Mouse (Mus musculus) lung, postnatal 14 days (tissue): ENCODE data around the gene Bcl7c.
"Not testable (repeated sequence)": the region's sequence is repeated elsewhere in the genome, so short reads cannot be mapped to it uniquely, and the experiment has no call there.

Experiments
- DNase-seq: peaks from one replicate; pipeline ENCODE4 v3.0.0; 2021

The Bcl7c gene

GRCm38 (mm10) chr7:127681888-127682553 lies 26.7 kb downstream of the Bcl7c start:
- DNase-seq = no peak

DNA sequence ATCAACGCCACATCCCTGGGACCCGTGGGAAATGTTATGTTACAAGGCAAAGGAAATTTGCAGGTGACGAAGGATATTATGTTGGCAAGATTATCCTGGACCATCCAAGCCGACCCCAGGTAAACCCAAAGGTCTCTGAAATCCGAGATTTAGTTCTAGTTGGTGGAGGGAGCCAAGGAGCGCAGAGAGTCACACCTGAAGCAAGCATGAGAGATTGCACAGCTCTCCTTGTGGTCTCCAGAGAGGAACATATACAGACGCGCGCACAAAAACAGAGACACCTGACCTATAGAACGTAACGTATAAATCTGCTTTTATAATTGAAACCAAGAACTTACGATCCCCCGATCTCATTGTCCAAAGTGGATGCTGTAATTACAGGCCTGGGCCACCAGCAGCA lies 28.2 kb downstream of the Bcl7c start:
- no peak for DNase-seq

DNA sequence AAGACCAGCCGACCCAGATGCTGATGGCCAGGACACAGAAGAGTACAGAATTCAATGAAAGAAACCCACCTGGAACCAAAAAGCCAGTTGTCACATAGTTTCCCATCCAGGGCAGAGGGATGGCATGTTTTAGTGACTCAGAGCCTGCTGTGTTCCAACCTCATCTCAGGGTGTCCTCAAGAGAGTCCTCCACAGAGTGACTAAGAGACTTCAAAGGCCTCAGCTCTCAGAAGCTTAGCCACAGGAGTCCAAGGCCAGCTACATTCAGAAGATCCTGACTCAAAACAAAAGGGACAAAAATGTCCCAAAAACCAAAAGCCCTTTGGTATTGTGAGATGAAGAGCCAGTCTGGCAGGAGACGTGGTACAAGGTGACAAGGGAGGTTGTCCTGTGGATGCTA lies 29.9 kb downstream of the Bcl7c start:
- no peak for DNase-seq

GRCm38 (mm10) chr7:127677609-127678008 lies 31.1 kb downstream of the Bcl7c start:
- DNase-seq = no peak

- peak; percentile 51 for DNase-seq
Measured at GRCm38 (mm10) chr7:127677077-127677476, 31.7 kb downstream of the Bcl7c start.

- no peak for DNase-seq
Measured at GRCm38 (mm10) chr7:127675391-127675811, 33.3 kb downstream of the Bcl7c start.

GRCm38 (mm10) chr7:127674977-127675376 lies 33.8 kb downstream of the Bcl7c start:
- peak; percentile 93 for DNase-seq

DNA sequence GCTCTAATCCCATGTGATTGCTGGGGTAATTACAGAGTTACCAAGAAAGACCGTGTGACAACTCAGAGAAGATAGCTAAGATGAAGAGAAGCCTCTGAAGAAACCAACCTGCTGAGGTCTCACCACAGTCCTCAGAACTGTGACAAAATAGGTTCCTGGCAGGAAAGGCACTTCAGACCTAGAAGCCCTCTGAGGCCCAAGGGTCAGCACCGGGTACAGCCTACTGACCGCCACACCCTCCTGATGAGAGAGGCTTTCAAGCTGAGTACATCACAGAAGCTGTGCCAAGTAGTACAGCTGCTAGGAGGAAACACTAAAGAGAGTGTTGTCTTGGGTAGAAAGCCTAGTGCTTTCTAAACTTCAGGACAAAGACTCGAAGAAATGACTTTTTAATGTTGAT lies 36.0 kb downstream of the Bcl7c start:
- DNase-seq = no peak

GRCm38 (mm10) chr7:127671880-127672774 lies 36.6 kb downstream of the Bcl7c start:
- DNase-seq = no peak

DNA sequence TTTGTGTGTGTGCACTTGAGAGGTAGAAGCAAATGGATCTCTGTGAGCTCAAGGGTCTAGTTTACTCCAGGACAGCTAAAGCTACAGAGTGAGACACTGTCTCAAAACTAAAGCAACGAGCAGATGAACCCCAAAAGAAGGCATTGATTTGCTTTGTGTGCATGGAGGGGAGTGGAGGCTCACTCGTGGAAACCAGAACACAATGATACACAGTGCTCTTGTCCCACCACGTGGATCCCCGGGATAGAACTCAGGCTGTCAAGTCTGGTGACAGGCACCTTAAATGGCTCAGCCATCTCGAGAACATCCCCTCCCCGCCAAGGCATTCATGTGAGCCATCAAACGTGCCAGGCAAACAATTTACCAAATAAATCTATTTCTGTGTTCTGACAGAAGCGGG lies 41.6 kb downstream of the Bcl7c start:
- no peak for DNase-seq

DNA sequence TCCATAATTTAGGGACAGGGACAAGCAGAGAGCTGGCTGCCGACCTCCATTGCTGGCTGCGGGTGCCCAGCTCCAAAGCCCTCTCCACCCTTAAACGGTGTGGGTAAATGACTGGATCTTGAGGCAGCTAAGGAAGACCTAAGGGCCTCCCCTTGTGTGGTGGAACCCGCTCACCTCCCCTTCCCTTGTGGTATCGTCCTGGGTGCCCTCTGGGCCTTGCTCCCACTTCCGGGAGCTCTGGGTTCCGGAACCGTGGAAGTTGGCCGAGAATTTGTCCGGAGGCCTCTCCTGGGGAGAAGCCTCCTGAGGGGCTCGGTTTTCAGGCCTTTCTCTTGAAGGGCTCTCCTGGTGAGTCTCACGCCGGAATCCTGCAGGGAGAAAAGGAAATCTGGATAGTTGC lies 42.1 kb downstream of the Bcl7c start:
- DNase-seq = no peak

DNA sequence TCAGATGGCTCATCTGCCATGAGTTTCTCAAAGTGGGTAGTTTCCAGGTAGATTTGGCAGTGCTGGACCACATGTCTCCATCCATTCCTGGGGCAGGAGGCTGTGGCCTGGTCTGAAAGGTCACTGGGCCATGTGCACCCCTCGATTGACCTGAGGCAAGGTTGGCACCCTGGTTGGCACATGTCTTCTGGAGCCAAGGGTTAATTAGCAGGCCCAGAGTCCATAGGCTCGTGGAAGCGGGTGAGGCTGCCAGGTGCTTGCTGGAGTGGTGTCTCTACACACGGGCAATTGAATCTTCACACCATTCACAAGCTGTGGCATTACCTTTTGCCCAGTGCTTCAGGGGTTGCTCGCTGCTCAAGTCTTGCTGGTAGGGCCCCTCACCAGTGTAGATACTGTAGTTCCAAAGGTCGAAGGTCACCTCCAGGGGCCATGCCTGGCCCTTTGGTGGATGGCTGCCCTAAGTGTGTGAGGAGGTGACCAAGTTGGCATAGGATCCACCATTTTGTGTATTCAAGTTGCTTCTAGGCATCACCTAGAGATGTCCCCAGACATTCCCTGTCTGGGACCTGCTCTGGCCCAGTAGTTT lies 42.6 kb downstream of the Bcl7c start:
- no peak for DNase-seq

GRCm38 (mm10) chr7:127662926-127663325 lies 45.8 kb downstream of the Bcl7c start:
- DNase-seq = no peak

DNA sequence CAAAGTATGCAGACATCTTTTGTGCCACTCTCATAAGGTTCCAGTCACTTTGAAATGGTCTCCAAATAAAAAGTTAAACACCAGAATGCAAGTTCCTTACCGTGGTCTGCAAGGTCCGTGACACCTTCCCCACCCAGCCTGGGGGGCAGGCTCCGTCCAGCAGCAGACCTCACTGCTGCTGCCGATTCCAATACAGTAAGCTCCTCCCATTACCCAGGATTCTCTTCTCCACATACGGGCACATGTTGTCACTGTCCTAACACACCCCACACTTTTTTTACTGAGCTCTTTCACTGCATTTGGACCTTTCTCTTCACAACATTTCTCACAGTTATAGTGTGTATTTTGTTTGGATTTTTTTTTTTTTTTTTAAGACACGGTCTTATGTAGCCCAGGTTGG lies 46.9 kb downstream of the Bcl7c start:
- DNase-seq = no peak

GRCm38 (mm10) chr7:127660882-127661281 lies 47.9 kb downstream of the Bcl7c start:
- DNase-seq = no peak

DNA sequence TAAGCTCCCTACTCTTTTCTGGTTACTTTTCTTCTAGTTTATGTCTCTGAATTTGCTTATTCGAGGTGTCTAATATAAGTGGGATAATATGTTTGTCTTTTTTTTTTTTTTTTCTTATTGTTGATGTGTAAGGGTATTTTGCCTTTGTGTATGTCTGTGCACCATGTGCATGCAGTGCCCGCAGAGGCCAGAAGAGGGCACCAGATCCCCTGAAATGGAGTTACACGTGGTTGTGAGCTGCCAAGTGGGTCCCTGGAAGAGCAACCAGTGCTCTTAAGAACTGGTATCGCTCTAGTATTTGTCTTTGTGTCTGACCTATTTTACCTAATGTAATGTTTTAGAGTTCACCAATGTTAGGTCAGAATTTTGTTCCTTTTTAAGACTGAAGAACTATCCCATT lies 51.8 kb downstream of the Bcl7c start:
- DNase-seq = peak; percentile 75

- no peak for DNase-seq
Measured at GRCm38 (mm10) chr7:127654318-127654717, 54.4 kb downstream of the Bcl7c start.

GRCm38 (mm10) chr7:127652050-127652449 lies 56.7 kb downstream of the Bcl7c start:
- DNase-seq = peak; percentile 3

DNA sequence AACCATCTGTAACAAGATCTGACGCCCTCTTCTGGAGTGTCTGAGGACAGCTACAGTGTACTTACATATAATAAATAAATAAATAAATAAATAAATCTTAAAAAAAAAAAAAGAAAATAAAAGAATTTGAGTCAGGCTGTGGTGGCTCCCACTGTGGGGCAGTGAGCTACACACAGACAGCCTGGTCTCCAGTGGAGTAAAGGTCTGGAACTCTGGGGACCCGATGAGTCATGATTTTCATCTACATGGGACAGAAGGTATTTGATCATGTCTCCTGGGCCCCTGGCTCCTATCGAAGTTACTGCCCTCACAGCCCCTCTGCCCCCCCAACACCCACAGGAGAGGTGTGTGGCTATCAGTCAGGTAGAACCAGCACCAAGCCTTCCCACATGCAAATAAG lies 57.1 kb downstream of the Bcl7c start:
- DNase-seq = no peak

- no peak for DNase-seq
Measured at GRCm38 (mm10) chr7:127649206-127649605, 59.5 kb downstream of the Bcl7c start.

- no peak for DNase-seq
Measured at GRCm38 (mm10) chr7:127648516-127649201, 60.1 kb downstream of the Bcl7c start.

GRCm38 (mm10) chr7:127647576-127647975 lies 61.2 kb downstream of the Bcl7c start:
- not testable (repeated sequence) for DNase-seq

DNA sequence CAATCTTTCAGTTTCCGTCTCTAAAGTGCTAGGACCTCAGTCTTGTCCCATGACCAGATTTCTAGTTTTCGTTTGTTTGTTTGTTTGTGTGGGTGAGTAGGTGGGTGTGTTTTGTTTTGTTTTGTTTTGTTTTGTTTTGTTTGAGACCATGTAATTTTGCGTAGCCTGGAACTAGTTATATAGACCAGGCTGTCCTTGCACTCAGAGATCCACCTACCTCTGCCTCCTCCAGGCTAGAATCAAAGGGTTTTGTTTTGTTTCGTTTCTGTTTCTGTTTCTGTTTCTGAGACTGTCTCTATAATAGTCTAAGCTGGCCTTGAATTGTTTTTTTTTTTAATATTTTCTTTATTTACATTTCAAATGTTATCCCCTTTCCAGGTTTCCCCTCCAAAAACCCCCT lies 62.4 kb downstream of the Bcl7c start:
- DNase-seq = no peak
